Mouse (Mus musculus) ES-CJ7 (cell line): ENCODE results near the gene Grk3.

Experiments used
- DNase-seq: peaks from one replicate; pipeline ENCODE4 v3.0.0; 2011; ENCODE audit warnings: low read depth, low spot score

Gene Grk3

DNA sequence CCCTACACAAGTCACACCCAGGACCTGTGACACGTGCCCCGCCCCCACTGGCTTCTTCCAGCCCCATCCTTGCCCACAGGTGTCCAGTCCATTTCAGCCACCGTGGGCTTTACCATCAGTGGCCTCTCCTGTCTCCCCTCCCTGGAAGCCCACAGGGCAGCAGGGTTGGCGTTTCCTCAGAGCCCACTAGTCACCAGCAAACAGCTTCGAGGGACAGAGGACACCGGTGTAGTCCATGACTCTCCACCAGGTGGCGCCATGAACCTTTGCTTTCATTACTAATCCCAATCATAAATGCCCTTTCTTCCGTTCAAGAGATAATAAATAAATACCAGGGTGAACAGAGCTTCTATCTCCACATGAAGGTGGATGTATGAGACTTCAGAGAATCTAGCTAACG lies 144.9 kb downstream of the Grk3 start:
- peak; percentile 36 for DNase-seq

- no peak for DNase-seq
Observed at GRCm38 (mm10) chr5:112868620-112869019, 147.0 kb downstream of the Grk3 start.

GRCm38 (mm10) chr5:112864719-112865367 lies 150.7 kb downstream of the Grk3 start:
- DNase-seq, result no peak
